Mouse (Mus musculus): Measurements from ENCODE around the gene Fbxw5. TPM values are rescaled to one million over a fixed set of nuclear protein-coding genes. Genes with fewer than 3 reads are reported as not detected.

The Fbxw5 gene
- 30.8 and 34.7 TPM in 2 replicates for polyA plus RNA-seq (2015; fragmentation: Nextera tagmentation; extraction: Ambion mirVana)

GRCm38 (mm10) chr2:25500576-25501405 is at the start of gene Fbxw5:
TSS of gene Fbxw5 (plus strand) at chr2:25500750.

GRCm38 (mm10) chr2:25456205-25456953 is 44.2 kb upstream of the Fbxw5 start, which contains the start of gene Clic3:
TSS of gene Clic3 (plus strand) at chr2:25456838.

GRCm38 (mm10) chr2:25460551-25461309 is 39.8 kb upstream of the Fbxw5 start, which contains the start of gene Paxx:
TSS of gene Paxx (minus strand) at chr2:25461094.

GRCm38 (mm10) chr2:25469969-25470368 is 30.6 kb upstream of the Fbxw5 start, which contains the start of gene Ptgds:
TSS of gene Ptgds (minus strand) at chr2:25470046.

GRCm38 (mm10) chr2:25493476-25493961 is 7.0 kb upstream of the Fbxw5 start, which contains the start of gene Lcn12:
TSS of gene Lcn12 (minus strand) at chr2:25493911.

GRCm38 (mm10) chr2:25501593-25502486 is 1.3 kb downstream of the Fbxw5 start, which contains the start of gene C8g:
TSS of gene C8g (minus strand) at chr2:25501719.

GRCm38 (mm10) chr2:25546811-25547491 is 46.4 kb downstream of the Fbxw5 start, which contains the start of gene Traf2:
TSS of gene Traf2 (minus strand) at chr2:25546940.

Other genes with a start within 250 kb of the Fbxw5 start
- 31.2 and 35.2 TPM in 2 replicates for gene Tmem203, start 245.3 kb upstream of the Fbxw5 start, polyA plus RNA-seq (2015; fragmentation: Nextera tagmentation; extraction: Ambion mirVana)
- 7.7 and 9.0 TPM in 2 replicates for gene Tprn, start 238.1 kb upstream of the Fbxw5 start, polyA plus RNA-seq (2015; fragmentation: Nextera tagmentation; extraction: Ambion mirVana)
- 176 and 182 TPM in 2 replicates for gene Ssna1, start 228.3 kb upstream of the Fbxw5 start, polyA plus RNA-seq (2015; fragmentation: Nextera tagmentation; extraction: Ambion mirVana)
- gene Anapc2, start 228.3 kb upstream of the Fbxw5 start, polyA plus RNA-seq (2015; fragmentation: Nextera tagmentation; extraction: Ambion mirVana): 45.1 and 48.8 TPM in 2 replicates
- gene Tmem210, start 212.6 kb upstream of the Fbxw5 start, polyA plus RNA-seq (2015; fragmentation: Nextera tagmentation; extraction: Ambion mirVana): not detected in 2 replicates
- not detected in 2 replicates for gene Lrrc26, start 210.8 kb upstream of the Fbxw5 start, polyA plus RNA-seq (2015; fragmentation: Nextera tagmentation; extraction: Ambion mirVana)
- 0.06 TPM in 1 of 2 replicates, not detected in the other for gene Grin1, start 181.6 kb upstream of the Fbxw5 start, polyA plus RNA-seq (2015; fragmentation: Nextera tagmentation; extraction: Ambion mirVana)
- 30.8 and 37.7 TPM in 2 replicates for gene Man1b1, start 168.4 kb upstream of the Fbxw5 start, polyA plus RNA-seq (2015; fragmentation: Nextera tagmentation; extraction: Ambion mirVana)
- 8.5 and 10.1 TPM in 2 replicates for gene Dpp7, start 144.4 kb upstream of the Fbxw5 start, polyA plus RNA-seq (2015; fragmentation: Nextera tagmentation; extraction: Ambion mirVana)
- gene Uap1l1, start 135.1 kb upstream of the Fbxw5 start, polyA plus RNA-seq (2015; fragmentation: Nextera tagmentation; extraction: Ambion mirVana): 20.1 and 27.6 TPM in 2 replicates
- 28.3 and 28.4 TPM in 2 replicates for gene Sapcd2, start 128.4 kb upstream of the Fbxw5 start, polyA plus RNA-seq (2015; fragmentation: Nextera tagmentation; extraction: Ambion mirVana)
- gene Entpd2, start 104.9 kb upstream of the Fbxw5 start, polyA plus RNA-seq (2015; fragmentation: Nextera tagmentation; extraction: Ambion mirVana): 1.3 and 2.0 TPM in 2 replicates
- gene Npdc1, start 101.4 kb upstream of the Fbxw5 start, polyA plus RNA-seq (2015; fragmentation: Nextera tagmentation; extraction: Ambion mirVana): 11.4 and 14.1 TPM in 2 replicates
- gene Fut7, start 77.5 kb upstream of the Fbxw5 start, polyA plus RNA-seq (2015; fragmentation: Nextera tagmentation; extraction: Ambion mirVana): 1.7 and 2.6 TPM in 2 replicates
- 1.5 and 1.6 TPM in 2 replicates for gene Abca2, start 72.0 kb upstream of the Fbxw5 start, polyA plus RNA-seq (2015; fragmentation: Nextera tagmentation; extraction: Ambion mirVana)
- gene Clic3, start 43.9 kb upstream of the Fbxw5 start, polyA plus RNA-seq (2015; fragmentation: Nextera tagmentation; extraction: Ambion mirVana): 4.8 and 4.9 TPM in 2 replicates
- gene Paxx, start 39.7 kb upstream of the Fbxw5 start, polyA plus RNA-seq (2015; fragmentation: Nextera tagmentation; extraction: Ambion mirVana): 22.5 and 28.9 TPM in 2 replicates
- gene Ptgds, start 30.7 kb upstream of the Fbxw5 start, polyA plus RNA-seq (2015; fragmentation: Nextera tagmentation; extraction: Ambion mirVana): 1.7 and 2.4 TPM in 2 replicates
- gene Lcn12, start 6.8 kb upstream of the Fbxw5 start, polyA plus RNA-seq (2015; fragmentation: Nextera tagmentation; extraction: Ambion mirVana): not detected in 2 replicates
- 2.9 and 3.8 TPM in 2 replicates for gene C8g, start 969 bp downstream of the Fbxw5 start, polyA plus RNA-seq (2015; fragmentation: Nextera tagmentation; extraction: Ambion mirVana)
- 19.0 and 19.7 TPM in 2 replicates for gene Traf2, start 46.2 kb downstream of the Fbxw5 start, polyA plus RNA-seq (2015; fragmentation: Nextera tagmentation; extraction: Ambion mirVana)
- 166 and 189 TPM in 2 replicates for gene Edf1, start 57.1 kb downstream of the Fbxw5 start, polyA plus RNA-seq (2015; fragmentation: Nextera tagmentation; extraction: Ambion mirVana)
- gene Mamdc4, start 74.1 kb downstream of the Fbxw5 start, polyA plus RNA-seq (2015; fragmentation: Nextera tagmentation; extraction: Ambion mirVana): 0.29 and 0.80 TPM in 2 replicates
- 52.5 and 57.5 TPM in 2 replicates for gene Phpt1, start 74.5 kb downstream of the Fbxw5 start, polyA plus RNA-seq (2015; fragmentation: Nextera tagmentation; extraction: Ambion mirVana)
- gene Ajm1, start 81.0 kb downstream of the Fbxw5 start, polyA plus RNA-seq (2015; fragmentation: Nextera tagmentation; extraction: Ambion mirVana): 0.02 and 0.45 TPM in 2 replicates
- gene Rabl6, start 107.8 kb downstream of the Fbxw5 start, polyA plus RNA-seq (2015; fragmentation: Nextera tagmentation; extraction: Ambion mirVana): 31.4 and 36.5 TPM in 2 replicates
- gene Ccdc183, start 116.9 kb downstream of the Fbxw5 start, polyA plus RNA-seq (2015; fragmentation: Nextera tagmentation; extraction: Ambion mirVana): 0.13 and 0.16 TPM in 2 replicates
- 10.7 and 15.0 TPM in 2 replicates for gene Tmem141, start 121.3 kb downstream of the Fbxw5 start, polyA plus RNA-seq (2015; fragmentation: Nextera tagmentation; extraction: Ambion mirVana)
- gene Fcna, start 127.3 kb downstream of the Fbxw5 start, polyA plus RNA-seq (2015; fragmentation: Nextera tagmentation; extraction: Ambion mirVana): 24.5 and 35.1 TPM in 2 replicates
- gene Lcn8, start 152.4 kb downstream of the Fbxw5 start, polyA plus RNA-seq (2015; fragmentation: Nextera tagmentation; extraction: Ambion mirVana): not detected in 2 replicates
- not detected in 2 replicates for gene Lcn5, start 157.2 kb downstream of the Fbxw5 start, polyA plus RNA-seq (2015; fragmentation: Nextera tagmentation; extraction: Ambion mirVana)
- not detected in 2 replicates for gene Lcn6, start 176.0 kb downstream of the Fbxw5 start, polyA plus RNA-seq (2015; fragmentation: Nextera tagmentation; extraction: Ambion mirVana)
- gene Lcn10, start 182.0 kb downstream of the Fbxw5 start, polyA plus RNA-seq (2015; fragmentation: Nextera tagmentation; extraction: Ambion mirVana): not detected in 2 replicates
- gene Obp2a, start 199.3 kb downstream of the Fbxw5 start, polyA plus RNA-seq (2015; fragmentation: Nextera tagmentation; extraction: Ambion mirVana): not detected in 2 replicates
- gene Bmyc, start 206.0 kb downstream of the Fbxw5 start, polyA plus RNA-seq (2015; fragmentation: Nextera tagmentation; extraction: Ambion mirVana): 18.2 and 23.9 TPM in 2 replicates
- not detected in 2 replicates for gene Obp2b, start 236.3 kb downstream of the Fbxw5 start, polyA plus RNA-seq (2015; fragmentation: Nextera tagmentation; extraction: Ambion mirVana)

Measured in spleen, postnatal 0 days (tissue).